In the genomic region with DNA sequence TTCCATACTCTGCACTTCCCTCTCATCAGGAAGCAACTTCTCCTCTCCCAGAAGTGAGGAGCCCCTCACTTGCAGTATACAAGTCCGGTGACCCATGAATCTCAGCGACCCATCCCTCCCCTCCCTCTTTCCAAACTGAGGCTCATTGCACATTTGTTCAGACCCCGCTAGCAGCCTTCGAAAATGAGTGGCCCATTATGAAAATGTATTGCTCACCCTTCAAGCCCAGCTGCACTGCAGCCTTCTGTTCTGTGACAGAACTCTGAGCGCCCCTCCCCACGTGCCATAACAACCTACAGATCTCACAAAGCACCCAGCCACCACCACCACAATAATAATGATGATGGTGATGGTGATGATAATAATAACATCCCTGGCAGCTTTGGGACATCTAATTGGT, we compare ENCODE assay signal across 30 mouse cellular contexts.
DNase-seq lines count a peak whose midpoint lies in the region; ATAC-seq and TF ChIP-seq lines count a peak whose summit lies in the region.
"Had no signal": no experiment of that assay in that cellular context is flagged by ENCODE, and none has a peak within 500 bp of the region (broad histone marks: within the 10 kb centered on the region; RNA-seq: fewer than 3 reads in every experiment).

No protein-coding gene starts in this region.

- no peak for TF ChIP-seq CTCF in lung, embryonic 14.5 days (IDR thresholded peaks at IDR 0.05; ENCODE audit: low read depth)

- H3K9ac ChIP-seq in hindbrain, embryonic 12.5 days, result no peak overlapping the region
- H3K9ac ChIP-seq in lung, embryonic 14.5 days, result no peak overlapping the region
- H3K9ac ChIP-seq in forebrain, embryonic 14.5 days (ENCODE audit: low read length), result no peak overlapping the region
- H3K9ac ChIP-seq: limb, embryonic 13.5 days; liver, embryonic 12.5 days; liver, postnatal 0 days; midbrain, embryonic 15.5 days; neural tube, embryonic 12.5 days had no signal

- no peak for DNase-seq in hindbrain, embryonic 10.5 days (ENCODE audit: low spot score)
- DNase-seq in lung, embryonic 14.5 days, result peak; percentile 60
- DNase-seq in lung, postnatal 25 days (ENCODE audit: low spot score), result no peak
- DNase-seq in forebrain, embryonic 14.5 days (ENCODE audit: low spot score), result peak; percentile 33
- peak; percentile 68 for DNase-seq in retina, embryonic 14.5 days (ENCODE audit: low spot score)
- no peak for DNase-seq in heart, adult 8-10 months (ENCODE audit: low spot score)
- DNase-seq: adrenal gland, adult 2 months; adrenal gland, postnatal 36 days; cerebellum, adult 2 months; cerebellum, postnatal 14 days; gastrocnemius, postnatal 25 days; heart, adult 11 months; heart, postnatal 36 days; kidney, adult 11 months; kidney, postnatal 14 days; liver, postnatal 0 days; right cerebral cortex, postnatal 25 days; spleen, adult 18-20 months; thymus, postnatal 14 days had no signal

- no peak overlapping the region for H3K4me2 ChIP-seq in hindbrain, embryonic 12.5 days (replicated peaks)
- H3K4me2 ChIP-seq in lung, embryonic 14.5 days, result no peak overlapping the region
- H3K4me2 ChIP-seq in forebrain, embryonic 14.5 days (ENCODE audit: low read length), result no peak overlapping the region
- H3K4me2 ChIP-seq: heart, embryonic 11.5 days; limb, embryonic 13.5 days; liver, embryonic 12.5 days; midbrain, embryonic 15.5 days; neural tube, embryonic 12.5 days had no signal

- H3K4me3 ChIP-seq in hindbrain, embryonic 12.5 days, result no peak overlapping the region
- H3K4me3 ChIP-seq in hindbrain, embryonic 10.5 days, result no peak overlapping the region
- H3K4me3 ChIP-seq in lung, embryonic 14.5 days (ENCODE audit: low read depth, low read length), result no peak overlapping the region
- no peak overlapping the region for H3K4me3 ChIP-seq in forebrain, embryonic 14.5 days (ENCODE audit: low read depth, low read length)
- H3K4me3 ChIP-seq: erythroblast, embryonic 14.5 days; limb, embryonic 13.5 days; liver, embryonic 12.5 days; midbrain, embryonic 15.5 days; neural tube, embryonic 12.5 days had no signal

- H3K9me3 ChIP-seq in hindbrain, embryonic 12.5 days (replicated peaks), result peaks cover 4% of the 10 kb centered on the region; the same call in 1 of the 2 replicates
- H3K9me3 ChIP-seq in hindbrain, embryonic 10.5 days, result peaks cover 10% of the 10 kb centered on the region; the same call in 1 of the 2 replicates
- H3K9me3 ChIP-seq in lung, embryonic 14.5 days (ENCODE audit: low read depth, low read length), result peaks cover 3% of the 10 kb centered on the region; the same call in 1 of the 2 replicates
- peaks cover 4% of the 10 kb centered on the region; the same call in 1 of the 2 replicates for H3K9me3 ChIP-seq in forebrain, embryonic 14.5 days (replicated peaks; ENCODE audit: control insufficient read depth, low read length)
- H3K9me3 ChIP-seq: limb, embryonic 13.5 days; midbrain, embryonic 15.5 days had no signal

- no peak for ATAC-seq in hindbrain, embryonic 12.5 days (ENCODE audit: low FRiP score)
- ATAC-seq in lung, embryonic 14.5 days (ENCODE audit: insufficient read depth), result no peak
- ATAC-seq in forebrain, embryonic 14.5 days, result peak; percentile 49
- ATAC-seq: CD4-positive, CD25-positive, alpha-beta regulatory T cell, adult 4 months; inflammation-experienced regulatory T-cells, adult 6 months; liver, embryonic 12.5 days; liver, postnatal 0 days; lung, postnatal 0 days; midbrain, embryonic 15.5 days had no signal

- H3K27ac ChIP-seq in hindbrain, embryonic 12.5 days, result 0 out of 2 replicates have a peak overlapping the region, but pooled peaks have one; percentile 17
- no peak overlapping the region for H3K27ac ChIP-seq in hindbrain, embryonic 10.5 days
- no peak overlapping the region for H3K27ac ChIP-seq in lung, embryonic 14.5 days (ENCODE audit: low read depth)
- peak overlapping the region; percentile 27; the same call in 1 of the 2 replicates for H3K27ac ChIP-seq in forebrain, embryonic 14.5 days (ENCODE audit: low read depth, low read length)
- H3K27ac ChIP-seq: limb, embryonic 13.5 days; liver, embryonic 12.5 days; macrophage; midbrain, embryonic 15.5 days; neural tube, embryonic 12.5 days had no signal

- H3K27me3 ChIP-seq in hindbrain, embryonic 12.5 days, result no peaks in the 10 kb centered on the region
- H3K27me3 ChIP-seq in hindbrain, embryonic 10.5 days (ENCODE audit: insufficient read depth, poor library complexity, severe bottlenecking), result no peaks in the 10 kb centered on the region
- no peaks in the 10 kb centered on the region for H3K27me3 ChIP-seq in lung, embryonic 14.5 days (ENCODE audit: insufficient read depth, low read length)
- no peaks in the 10 kb centered on the region for H3K27me3 ChIP-seq in forebrain, embryonic 14.5 days (replicated peaks; ENCODE audit: control insufficient read depth, insufficient read depth, low read length)
- H3K27me3 ChIP-seq: limb, embryonic 13.5 days; liver, embryonic 12.5 days; midbrain, embryonic 15.5 days; neural tube, embryonic 12.5 days had no signal

- 58% methylated on average over 6 of the region's 6 CpGs for WGBS in hindbrain, embryonic 12.5 days
- WGBS in hindbrain, embryonic 10.5 days, result 65% methylated on average over 6 of the region's 6 CpGs
- 27% methylated on average over 6 of the region's 6 CpGs for WGBS in lung, embryonic 14.5 days
- WGBS in forebrain, embryonic 14.5 days, result 57% methylated on average over 6 of the region's 6 CpGs

- peaks cover 4% of the 10 kb centered on the region; the same call in 1 of the 2 replicates for H3K36me3 ChIP-seq in hindbrain, embryonic 12.5 days
- 0 out of 2 replicates have a peak, but pooled peaks cover 11% of the 10 kb centered on the region for H3K36me3 ChIP-seq in hindbrain, embryonic 10.5 days
- H3K36me3 ChIP-seq in lung, embryonic 14.5 days (ENCODE audit: insufficient read depth), result no peaks in the 10 kb centered on the region
- H3K36me3 ChIP-seq in forebrain, embryonic 14.5 days (ENCODE audit: control insufficient read depth, insufficient read depth, low read length), result no peaks in the 10 kb centered on the region
- H3K36me3 ChIP-seq: limb, embryonic 13.5 days; liver, embryonic 12.5 days; neural tube, embryonic 12.5 days had no signal

- peaks cover 12% of the 10 kb centered on the region for H3K4me1 ChIP-seq in hindbrain, embryonic 12.5 days
- peaks cover 17% of the 10 kb centered on the region for H3K4me1 ChIP-seq in hindbrain, embryonic 10.5 days (replicated peaks)
- peaks cover 3% of the 10 kb centered on the region for H3K4me1 ChIP-seq in lung, embryonic 14.5 days (ENCODE audit: insufficient read depth)
- H3K4me1 ChIP-seq in forebrain, embryonic 14.5 days (ENCODE audit: control insufficient read depth, insufficient read depth, low read length), result peaks cover 4% of the 10 kb centered on the region; the same call in 1 of the 2 replicates
- H3K4me1 ChIP-seq: limb, embryonic 13.5 days; liver, embryonic 12.5 days had no signal

Comparison
In these comparisons a context has a peak if more than half of its experiments do, and no peak if none do; other contexts are left out.
1. H3K27ac ChIP-seq: peak in hindbrain, embryonic 12.5 days (single experiment) and forebrain, embryonic 14.5 days (single experiment); none in hindbrain, embryonic 10.5 days (single experiment) and lung, embryonic 14.5 days (single experiment).
2. DNase-seq: peak in lung, embryonic 14.5 days (single experiment), forebrain, embryonic 14.5 days (single experiment) and retina, embryonic 14.5 days (single experiment); none in hindbrain, embryonic 10.5 days (single experiment), lung, postnatal 25 days (single experiment) and heart, adult 8-10 months (single experiment).